ENCODE assay signal across 7 mouse cellular contexts in the genomic region with DNA sequence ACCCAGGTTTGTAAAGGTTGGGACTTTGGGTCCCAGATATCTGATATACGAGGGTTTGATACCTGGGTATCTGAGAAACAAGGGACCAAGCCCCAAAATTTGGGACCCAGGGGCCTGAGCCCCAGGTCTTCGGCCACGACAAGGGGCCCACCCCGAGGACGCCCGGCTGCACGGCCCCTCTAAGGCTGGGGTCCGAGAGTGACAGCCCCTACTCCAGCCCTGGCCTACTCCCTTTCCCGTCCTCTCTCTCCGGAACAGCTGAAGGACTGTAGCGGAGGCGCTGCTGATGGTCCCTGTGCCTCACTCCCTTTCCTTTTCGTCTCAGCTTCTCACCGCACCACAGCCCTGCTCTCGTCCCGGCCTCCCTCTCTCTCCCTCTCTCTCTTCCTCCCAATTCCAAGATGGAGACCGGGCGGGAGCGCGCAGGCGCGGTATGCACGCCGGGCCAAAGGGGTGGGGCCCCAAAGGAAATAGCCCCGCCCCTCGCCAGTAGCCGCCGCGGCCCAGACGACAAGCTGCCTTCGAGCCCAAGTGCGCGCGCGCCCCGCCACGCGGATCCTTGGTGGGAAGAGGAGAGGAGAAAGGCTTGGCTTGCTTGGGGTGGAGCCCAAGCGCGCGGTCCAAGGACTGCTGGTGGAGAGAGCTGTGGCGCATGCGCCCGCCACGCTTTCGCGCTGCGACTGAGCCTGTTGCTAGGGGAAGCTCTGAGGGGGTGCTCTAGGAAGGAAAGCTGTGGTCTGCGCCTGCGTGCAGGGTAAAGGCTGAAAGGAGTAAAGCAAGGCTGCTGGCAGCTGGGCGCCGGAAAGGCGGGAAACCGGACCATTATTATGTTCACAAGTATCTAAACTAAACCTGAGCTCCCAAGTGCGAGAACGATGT. TPM values are rescaled to one million over a fixed set of nuclear protein-coding genes. Genes with fewer than 3 reads are reported as not detected.
DNase-seq lines count a peak whose midpoint lies in the region; ATAC-seq and TF ChIP-seq lines count a peak whose summit lies in the region.

TSS of gene Taok2 (minus strand) at position 418 of the 879 bp plus-strand sequence.

- H3K27ac ChIP-seq in intestine, postnatal 0 days (ENCODE audit: low read depth, low read length) = peak within 1 kb of the TSS; percentile 82
- peak within 1 kb of the TSS; percentile 94 for H3K27ac ChIP-seq in midbrain, embryonic 12.5 days (replicated peaks)
- peak within 1 kb of the TSS; percentile 79 for H3K27ac ChIP-seq in small intestine, adult 2 months (ENCODE audit: insufficient read depth, low read depth, low read length)

- DNase-seq in adrenal gland, adult 8-10 months = peak; percentile 99
- DNase-seq in embryo, embryonic 9.5 days (ENCODE audit: extremely low spot score) = peak; percentile 99
- peak; percentile 58 for DNase-seq in gonadal fat pad, adult 2 months (ENCODE audit: low read depth)
- DNase-seq in left cerebral cortex, postnatal 4 days = peak; percentile 99

- H3K9ac ChIP-seq in intestine, postnatal 0 days (ENCODE audit: low read depth, low read length) = peak within 1 kb of the TSS; percentile 86
- H3K9ac ChIP-seq in midbrain, embryonic 12.5 days (replicated peaks) = peak within 1 kb of the TSS; percentile 93

- WGBS in intestine, postnatal 0 days = under 1% methylated on average over 56 of the region's 56 CpGs
- WGBS in midbrain, embryonic 12.5 days = under 1% methylated on average over 56 of the region's 56 CpGs
- under 1% methylated on average over 56 of the region's 56 CpGs for WGBS in small intestine, adult 2 months

- H3K4me1 ChIP-seq in intestine, postnatal 0 days (replicated peaks; ENCODE audit: control insufficient read depth, insufficient read depth, low read length) = 0 out of 2 replicates have a peak, but pooled peaks cover 5% of the 10 kb centered on the region
- H3K4me1 ChIP-seq in midbrain, embryonic 12.5 days = peaks cover 34% of the 10 kb centered on the region
- peaks cover 7% of the 10 kb centered on the region for H3K4me1 ChIP-seq in small intestine, adult 2 months (ENCODE audit: control insufficient read depth, insufficient read depth, insufficient read length, low read length)

- H3K9me3 ChIP-seq in intestine, postnatal 0 days (ENCODE audit: control insufficient read depth) = no peaks in the 10 kb centered on the region
- no peaks in the 10 kb centered on the region for H3K9me3 ChIP-seq in midbrain, embryonic 12.5 days

- peaks cover 16% of the 10 kb centered on the region; the same call in 1 of the 2 replicates for H3K36me3 ChIP-seq in intestine, postnatal 0 days (ENCODE audit: control insufficient read depth, insufficient read depth)
- peaks cover 10% of the 10 kb centered on the region for H3K36me3 ChIP-seq in midbrain, embryonic 12.5 days
- H3K36me3 ChIP-seq in small intestine, adult 2 months (ENCODE audit: control insufficient read depth, insufficient read depth, low read length) = peaks cover 16% of the 10 kb centered on the region

- no peaks in the 10 kb centered on the region for H3K27me3 ChIP-seq in intestine, postnatal 0 days (replicated peaks; ENCODE audit: control insufficient read depth, insufficient read depth, low read length)
- H3K27me3 ChIP-seq in midbrain, embryonic 12.5 days = no peaks in the 10 kb centered on the region
- H3K27me3 ChIP-seq in small intestine, adult 2 months (ENCODE audit: control insufficient read depth, insufficient read depth, low read length) = no peaks in the 10 kb centered on the region

- peak; percentile 76; the same call in 1 of the 2 replicates for TF ChIP-seq POLR2A in small intestine, adult 2 months (IDR thresholded peaks at IDR 0.05; ENCODE audit: low read depth, low read length)

- peak within 1 kb of the TSS; percentile 97 for H3K4me2 ChIP-seq in intestine, postnatal 0 days (replicated peaks; ENCODE audit: low read depth)
- H3K4me2 ChIP-seq in midbrain, embryonic 12.5 days (replicated peaks) = peak within 1 kb of the TSS; percentile 100

- TF ChIP-seq CTCF in intestine, postnatal 0 days (IDR thresholded peaks at IDR 0.05; ENCODE audit: low read depth) = peak; percentile 36
- no peak for TF ChIP-seq CTCF in small intestine, adult 2 months (IDR thresholded peaks at IDR 0.05; ENCODE audit: extremely low read depth, insufficient read length, insufficient replicate concordance, low read depth, low read length)

- peak within 1 kb of the TSS; percentile 82 for H3K4me3 ChIP-seq in intestine, postnatal 0 days (ENCODE audit: low read depth, low read length)
- H3K4me3 ChIP-seq in midbrain, embryonic 12.5 days = peak within 1 kb of the TSS; percentile 82
- H3K4me3 ChIP-seq in small intestine, adult 2 months (ENCODE audit: low read depth, low read length) = peak within 1 kb of the TSS; percentile 87

- peak; percentile 97 for ATAC-seq in intestine, postnatal 0 days
- ATAC-seq in midbrain, embryonic 12.5 days (ENCODE audit: low FRiP score, low read depth) = peak; percentile 97

- intact Hi-C loops in left cerebral cortex, postnatal 4 days (cut with DNase I) = no loop called here

RNA-seq across cellular contexts. Expression of gene Taok2, which starts in this region (rescaled TPM):
- total RNA-seq in adrenal gland, adult 8-10 months (2022) = 100 to 1,000 TPM in 2 of 4 experiments, 10 to 100 TPM in 2; 68.1 to 117 (median 94.5) TPM
- 55.9 and 62.6 TPM in 2 replicates for polyA plus RNA-seq in gonadal fat pad, adult 2 months (2012; rRNA removed)
- polyA plus RNA-seq in intestine, postnatal 0 days (2015; fragmentation: Nextera tagmentation; extraction: Ambion mirVana) = 11.5 and 12.9 TPM in 2 replicates
- 100 to 1,000 TPM; 158 to 165 TPM for total RNA-seq in left cerebral cortex, postnatal 4 days (2021)
- 68.3 and 71.0 TPM in 2 replicates for polyA plus RNA-seq in midbrain, embryonic 12.5 days (2016; fragmentation: Nextera tagmentation; extraction: Ambion mirVana)
- polyA plus RNA-seq in small intestine, adult 2 months (2012; rRNA removed) = 42.3 and 77.4 TPM in 2 replicates

Comparison
In these comparisons a context has a peak if more than half of its experiments do, and no peak if none do; other contexts are left out.
1. Peak in every context shown above with its lines: DNase-seq, ATAC-seq, H3K4me3 ChIP-seq and H3K27ac ChIP-seq.